Mouse (Mus musculus) layer of hippocampus, adult 9-10 months (tissue): ENCODE results near the gene Mpv17l.
"Not testable (repeated sequence)": the region's sequence is repeated elsewhere in the genome, so short reads cannot be mapped to it uniquely, and the experiment has no call there.

ENCODE experiments used
- DNase-seq: peaks from one replicate; pipeline ENCODE4 v3.0.0; 2022; ENCODE audit warnings: low spot score

Gene Mpv17l

GRCm38 (mm10) chr16:13940139-13940846 lies 37.3 kb downstream of the Mpv17l start:
- DNase-seq: peak; percentile 59

GRCm38 (mm10) chr16:13940847-13941395 lies 38.0 kb downstream of the Mpv17l start:
- DNase-seq: no peak

GRCm38 (mm10) chr16:13944178-13944577 lies 41.2 kb downstream of the Mpv17l start:
- DNase-seq: no peak

- DNase-seq: no peak
Measured at GRCm38 (mm10) chr16:13944752-13945151, 41.8 kb downstream of the Mpv17l start.

- DNase-seq: no peak
Measured at GRCm38 (mm10) chr16:13945153-13945552, 42.2 kb downstream of the Mpv17l start.

- DNase-seq: no peak
Measured at GRCm38 (mm10) chr16:13946306-13946705, 43.3 kb downstream of the Mpv17l start.

- DNase-seq: no peak
Measured at GRCm38 (mm10) chr16:13951245-13951644, 48.3 kb downstream of the Mpv17l start.

GRCm38 (mm10) chr16:13962053-13962452 lies 59.1 kb downstream of the Mpv17l start:
- no peak for DNase-seq

GRCm38 (mm10) chr16:13969096-13969495 lies 66.1 kb downstream of the Mpv17l start:
- DNase-seq: no peak

GRCm38 (mm10) chr16:13972051-13972450 lies 69.1 kb downstream of the Mpv17l start:
- no peak for DNase-seq

- not testable (repeated sequence) for DNase-seq
Measured at GRCm38 (mm10) chr16:13976358-13976896, 73.5 kb downstream of the Mpv17l start.

GRCm38 (mm10) chr16:13977026-13977425 lies 74.1 kb downstream of the Mpv17l start:
- DNase-seq: not testable (repeated sequence)

GRCm38 (mm10) chr16:13981726-13982125 lies 78.8 kb downstream of the Mpv17l start:
- DNase-seq: not testable (repeated sequence)

GRCm38 (mm10) chr16:13983161-13983560 lies 80.2 kb downstream of the Mpv17l start:
- DNase-seq: no peak

GRCm38 (mm10) chr16:13986197-13986573 lies 83.2 kb downstream of the Mpv17l start:
- DNase-seq: peak; percentile 27

- DNase-seq: peak; percentile 43
Measured at GRCm38 (mm10) chr16:13986574-13987478, 83.9 kb downstream of the Mpv17l start, which contains the start of the genes 2900011O08Rik and Ifitm7. 2900011O08Rik (plus strand) TSS chr16:13986604. Ifitm7 (minus strand) TSS chr16:13986888.

- no peak for DNase-seq
Measured at GRCm38 (mm10) chr16:13992518-13993248, 89.7 kb downstream of the Mpv17l start.

GRCm38 (mm10) chr16:13994076-13994475 lies 91.1 kb downstream of the Mpv17l start:
- DNase-seq: no peak

- no peak for DNase-seq
Measured at GRCm38 (mm10) chr16:13994502-13994901, 91.5 kb downstream of the Mpv17l start.
